ENCODE assay signal across 8 mouse cellular contexts in the genomic region with DNA sequence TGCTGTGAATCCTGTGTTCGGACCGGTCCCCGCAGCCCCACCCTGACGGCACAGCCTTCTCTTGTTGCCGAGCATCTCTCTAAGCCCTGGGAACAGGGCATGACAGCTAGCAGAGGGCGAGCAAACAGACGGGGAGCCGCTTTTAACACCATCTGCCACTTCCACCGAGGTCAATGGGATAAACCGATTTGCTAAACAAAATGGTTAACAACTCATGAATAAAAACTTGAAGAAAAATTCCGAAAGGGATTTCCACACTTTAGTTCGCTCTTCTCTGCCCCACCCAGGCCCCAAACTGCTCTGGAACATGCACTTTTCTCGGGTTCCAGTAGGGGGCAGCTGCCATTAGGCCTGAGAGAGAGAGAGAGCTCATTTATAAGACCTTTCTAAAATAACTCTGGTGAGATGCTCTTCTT.
DNase-seq lines count a peak whose midpoint lies in the region; ATAC-seq lines count a peak whose summit lies in the region.

No protein-coding gene starts in this region.

- no peaks in the 10 kb centered on the region for H3K27me3 ChIP-seq in forebrain, embryonic 15.5 days
- peaks cover 39% of the 10 kb centered on the region for H3K27me3 ChIP-seq in midbrain, embryonic 11.5 days (ENCODE audit: control insufficient read depth, insufficient read depth, low read length)

- WGBS in forebrain, embryonic 15.5 days = 5% methylated on average over 13 of the region's 13 CpGs
- 4% methylated on average over 13 of the region's 13 CpGs for WGBS in midbrain, embryonic 11.5 days

- H3K4me1 ChIP-seq in forebrain, embryonic 15.5 days = peaks cover 11% of the 10 kb centered on the region; the same call in 1 of the 2 replicates
- H3K4me1 ChIP-seq in midbrain, embryonic 11.5 days (ENCODE audit: control insufficient read depth, insufficient read depth, low read length) = peaks cover 30% of the 10 kb centered on the region

- H3K36me3 ChIP-seq in forebrain, embryonic 15.5 days = no peaks in the 10 kb centered on the region
- no peaks in the 10 kb centered on the region for H3K36me3 ChIP-seq in midbrain, embryonic 11.5 days (ENCODE audit: control insufficient read depth, insufficient read depth, low read length)

- DNase-seq in gastrocnemius, postnatal 10 days = peak; percentile 18
- no peak for DNase-seq in gastrocnemius, postnatal 14 days
- peak; percentile 13 for DNase-seq in ovary, postnatal 36 days (ENCODE audit: low spot score)
- DNase-seq in ovary, postnatal 10 days (ENCODE audit: low spot score) = no peak
- peak; percentile 97 for DNase-seq in midbrain, embryonic 11.5 days (ENCODE audit: low spot score, missing footprints)
- DNase-seq in urinary bladder, adult 18-20 months (ENCODE audit: low spot score in 2 of 2) = no peak
- DNase-seq in gastrocnemius, postnatal 36 days = no peak

- no peak overlapping the region for H3K9ac ChIP-seq in forebrain, embryonic 15.5 days (replicated peaks)
- no peak overlapping the region for H3K9ac ChIP-seq in midbrain, embryonic 11.5 days (ENCODE audit: low read length)

- no peak overlapping the region for H3K4me3 ChIP-seq in forebrain, embryonic 15.5 days
- no peak overlapping the region for H3K4me3 ChIP-seq in midbrain, embryonic 11.5 days (ENCODE audit: low read depth, low read length)

- intact Hi-C loops in gastrocnemius, postnatal 14 days (cut with DNase I; ENCODE audit: low total_unique reads) = loop anchor here (10.0 kb wide), 1 partner anchor 72 kb away; no protein-coding TSS in a partner anchor
- intact Hi-C loops in gastrocnemius, postnatal 36 days (cut with DNase I) = loop anchor here (10.0 kb wide), 1 partner anchor 72 kb away; no protein-coding TSS in a partner anchor

- H3K4me2 ChIP-seq in forebrain, embryonic 15.5 days (replicated peaks) = no peak overlapping the region
- H3K4me2 ChIP-seq in midbrain, embryonic 11.5 days = peak overlapping the region; percentile 10; the same call in 1 of the 2 replicates

- no peaks in the 10 kb centered on the region for H3K9me3 ChIP-seq in forebrain, embryonic 15.5 days
- no peaks in the 10 kb centered on the region for H3K9me3 ChIP-seq in midbrain, embryonic 11.5 days (ENCODE audit: control insufficient read depth, low read length)

- peak; percentile 84 for ATAC-seq in forebrain, embryonic 15.5 days (replicated peaks)
- ATAC-seq in midbrain, embryonic 11.5 days (ENCODE audit: low FRiP score) = peak; percentile 96

- peak overlapping the region; percentile 62 for H3K27ac ChIP-seq in forebrain, embryonic 15.5 days (replicated peaks)
- peak overlapping the region; percentile 20; the same call in 1 of the 2 replicates for H3K27ac ChIP-seq in midbrain, embryonic 11.5 days (ENCODE audit: low read depth, low read length)

Comparison
In these comparisons a context has a peak if more than half of its experiments do, and no peak if none do; other contexts are left out.
1. DNase-seq: peak in gastrocnemius, postnatal 10 days (single experiment), ovary, postnatal 36 days (single experiment) and midbrain, embryonic 11.5 days (single experiment); none in gastrocnemius, postnatal 14 days (single experiment), ovary, postnatal 10 days (single experiment), urinary bladder, adult 18-20 months (0 of 2) and gastrocnemius, postnatal 36 days (0 of 2).